Mouse (Mus musculus) CH12.LX (cell line): ENCODE measurements around the gene Kpna2. TPM values are rescaled to one million over a fixed set of nuclear protein-coding genes. Genes with fewer than 3 reads are reported as not detected.
A peak's percentile ranks its signal among the peaks of the same experiment; 100 is the strongest.

Experiments
- DNase-seq: peaks from one replicate; pipeline ENCODE4 v3.0.0-alpha.2; 2013; ENCODE audit errors: extremely low read depth
- H3K27ac ChIP-seq: 2 replicates; pipeline ENCODE4 v1.5.1; 2012; ENCODE audit warnings: low read depth, mild to moderate bottlenecking, control low read depth, moderate library complexity; ENCODE audit not compliant: insufficient read depth
- H3K27me3 ChIP-seq: replicated peaks from 2 replicates; pipeline ENCODE3; 2012; ENCODE audit warnings: inconsistent platforms
- H3K36me3 ChIP-seq, 2 experiments: replicated peaks in 1 of 2; 2 replicates each; pipeline versions ENCODE3 to v1.6.1; 2012; ENCODE audit warnings: inconsistent platforms in 1 of 2, low read length in 1 of 2, mild to moderate bottlenecking in 1 of 2, mixed read lengths in 1 of 2, moderate library complexity in 1 of 2; ENCODE audit not compliant: control insufficient read depth in 1 of 2, insufficient read depth in 1 of 2
- H3K4me1 ChIP-seq, 2 experiments: 2 replicates each; pipeline ENCODE4 v1.6.1; 2012; ENCODE audit warnings: inconsistent platforms in 1 of 2, moderate library complexity in 1 of 2; ENCODE audit not compliant: insufficient read depth in 2 of 2, control insufficient read depth in 1 of 2
- H3K4me2 ChIP-seq: 2 replicates; pipeline ENCODE4 v1.6.1; 2012; ENCODE audit warnings: low read depth, mild to moderate bottlenecking, control low read depth; ENCODE audit not compliant: poor library complexity, insufficient read depth, severe bottlenecking
- H3K4me3 ChIP-seq, 3 experiments: fragments of 150-350 bp in 1 of 3; sonication (generic) in 1 of 3; replicated peaks in 1 of 3; 2 replicates each; pipeline versions ENCODE3 to v1.5.1; 2011 to 2012; ENCODE audit warnings: low read depth in 2 of 3, low read length in 2 of 3, mild to moderate bottlenecking in 2 of 3, moderate library complexity in 2 of 3, control low read depth in 1 of 3, improper control_type of control experiment in 1 of 3, inconsistent platforms in 1 of 3, mixed read lengths in 1 of 3; ENCODE audit not compliant: poor library complexity in 1 of 3
- H3K79me2 ChIP-seq: replicated peaks from 2 replicates; pipeline ENCODE4 v1.6.1; 2012; ENCODE audit warnings: mild to moderate bottlenecking, moderate library complexity; ENCODE audit not compliant: control insufficient read depth, poor library complexity, insufficient read depth, severe bottlenecking; ENCODE audit errors: extremely low read depth
- H3K9ac ChIP-seq: 2 replicates; pipeline ENCODE4 v1.6.1; 2012; ENCODE audit warnings: low read depth, mild to moderate bottlenecking, control low read depth, moderate library complexity; ENCODE audit not compliant: insufficient read depth
- H3K9me3 ChIP-seq: replicated peaks from 2 replicates; pipeline ENCODE3; 2012; ENCODE audit warnings: low read length, inconsistent platforms, mixed read lengths
- CHD2 ChIP-seq: IDR thresholded peaks from 2 replicates; pipeline ENCODE4 v1.6.1; 2011; ENCODE audit warnings: low read length, improper control_type of control experiment
- CTCF ChIP-seq, 2 experiments: IDR thresholded peaks in 1 of 2; conservative IDR thresholded peaks in 1 of 2; 2 replicates each; pipeline ENCODE4 v1.5.1; 2011 to 2012; ENCODE audit warnings: low read depth in 2 of 2, low read length in 2 of 2, improper control_type of control experiment in 1 of 2, inconsistent platforms in 1 of 2, mild to moderate bottlenecking in 1 of 2, moderate library complexity in 1 of 2
- E2F4 ChIP-seq: IDR thresholded peaks from 2 replicates; pipeline ENCODE4 v1.6.1; 2011; ENCODE audit warnings: low read depth, low read length, improper control_type of control experiment; ENCODE audit not compliant: insufficient replicate concordance
- EP300 ChIP-seq: IDR thresholded peaks from 2 replicates; pipeline ENCODE4 v1.6.1; 2011; ENCODE audit warnings: low read length, improper control_type of control experiment
- HCFC1 ChIP-seq: IDR thresholded peaks from 2 replicates; pipeline ENCODE4 v1.6.1; 2012; ENCODE audit warnings: low read depth, mild to moderate bottlenecking, inconsistent platforms, low read length, improper control_type of control experiment
- IRF4 ChIP-seq: IDR thresholded peaks from 2 replicates; pipeline ENCODE4 v1.6.1; 2014; ENCODE audit warnings: low read depth, mild to moderate bottlenecking, inconsistent platforms, low read length, improper control_type of control experiment
- JUN ChIP-seq: IDR thresholded peaks from 2 replicates; pipeline ENCODE4 v1.6.1; 2011; ENCODE audit warnings: low read depth, mild to moderate bottlenecking, low read length, improper control_type of control experiment, moderate library complexity; ENCODE audit not compliant: insufficient read depth
- KAT2A ChIP-seq: IDR thresholded peaks from 2 replicates; pipeline ENCODE4 v1.6.1; 2012; ENCODE audit warnings: low read length, improper control_type of control experiment, inconsistent platforms; ENCODE audit not compliant: insufficient replicate concordance
- MAFK ChIP-seq: IDR thresholded peaks from 2 replicates; pipeline ENCODE4 v1.6.1; 2011; ENCODE audit warnings: low read length, improper control_type of control experiment; ENCODE audit not compliant: insufficient replicate concordance
- MAX ChIP-seq: IDR thresholded peaks from 2 replicates; pipeline ENCODE4 v1.6.1; 2011; ENCODE audit warnings: low read length, improper control_type of control experiment
- MXI1 ChIP-seq: IDR thresholded peaks from 2 replicates; pipeline ENCODE4 v1.6.1; 2011; ENCODE audit warnings: mild to moderate bottlenecking, low read depth, low read length, improper control_type of control experiment
- PAX5 ChIP-seq: IDR thresholded peaks from 2 replicates; pipeline ENCODE4 v1.6.1; 2012; ENCODE audit warnings: low read length, inconsistent platforms, mixed read lengths
- POLR2A ChIP-seq: IDR thresholded peaks from 2 replicates; pipeline ENCODE4 v1.6.1; 2011; ENCODE audit warnings: low read depth, mild to moderate bottlenecking, improper control_type of control experiment, low read length
- RAD21 ChIP-seq: IDR thresholded peaks from 2 replicates; pipeline ENCODE4 v1.6.1; 2011; ENCODE audit warnings: low read depth, mild to moderate bottlenecking, low read length, improper control_type of control experiment, moderate library complexity
- RCOR1 ChIP-seq: conservative IDR thresholded peaks from 2 replicates; pipeline ENCODE4 v1.6.1; 2012; ENCODE audit warnings: low read depth, mild to moderate bottlenecking, inconsistent platforms, low read length, improper control_type of control experiment
- SIN3A ChIP-seq: IDR thresholded peaks from 2 replicates; pipeline ENCODE4 v1.6.1; 2012; ENCODE audit warnings: low read length, improper control_type of control experiment, inconsistent platforms
- SMC3 ChIP-seq: IDR thresholded peaks from 2 replicates; pipeline ENCODE4 v1.6.1; 2011; ENCODE audit warnings: low read depth, low read length, improper control_type of control experiment
- TBP ChIP-seq: conservative IDR thresholded peaks from 2 replicates; pipeline ENCODE4 v1.6.1; 2011; ENCODE audit warnings: low read depth, low read length, improper control_type of control experiment
- ZKSCAN1 ChIP-seq: IDR thresholded peaks from 2 replicates; pipeline ENCODE4 v1.6.1; 2012; ENCODE audit warnings: low read depth, inconsistent platforms, low read length, improper control_type of control experiment, borderline replicate concordance
- ZMIZ1 ChIP-seq: IDR thresholded peaks from 2 replicates; pipeline ENCODE4 v1.6.1; 2012; ENCODE audit warnings: low read depth, mild to moderate bottlenecking, inconsistent platforms, low read length, improper control_type of control experiment
- dilution Hi-C: fragments of 300-500 bp; cut with MboI; formaldehyde crosslinking; loops from 2 replicates; pipeline ENCODE4 v1.14.3; 2020; ENCODE audit warnings: low sequenced_read_pairs; ENCODE audit not compliant: extremely low pct_unique_long_range_greater_than_20kb, extremely low pct_ligation_motif_present
- in situ Hi-C: fragments of 300-500 bp; cut with MboI; formaldehyde crosslinking; loops from 3 replicates; pipeline ENCODE4 v1.14.3; 2019; ENCODE audit warnings: low sequenced_read_pairs, low pct_ligation_motif_present, low pct_unique_long_range_greater_than_20kb, mixed read lengths
- polyA plus RNA-seq: library from polyadenylated mRNA; unstranded; fragments of >175 nt; gene quantifications from 2 replicates; pipeline ENCODE4 v1.2.1, GENCODE M21; 2012; ENCODE audit warnings: low read depth; ENCODE audit not compliant: insufficient read length
- total RNA-seq, 2 experiments: library from RNA; depleted of rRNA; stranded (reverse); fragments of 300-350 nt in 1 of 2; fragments of >200 nt in 1 of 2; gene quantifications; 2 replicates each; pipeline ENCODE4 v1.2.3; 2012 to 2014

Kpna2 gene
- total and polyA plus RNA-seq, 3 experiments: 327 to 759 (median 582) TPM

- H3K4me1 ChIP-seq: peaks cover 3 to 10% of the 10 kb centered on the region in 2 experiments; a peak in 3 of 4 replicates
- in situ Hi-C loops (no loop called here), dilution Hi-C loops (no loop called here)
- TF ChIP-seq POLR2A: no peak
- TF ChIP-seq CTCF (conservative IDR thresholded peaks at IDR 0.05 in 1 of 2, IDR thresholded peaks at IDR 0.05 in 1 of 2; ENCODE audit: low read depth in 2 of 2, low read length in 2 of 2): peak in 1 of 2 experiments; percentile 12; a peak in 1 of 4 replicates
- no peak for TF ChIP-seq ZKSCAN1
- no peak for TF ChIP-seq IRF4
- no peak for TF ChIP-seq MXI1
- no peak for TF ChIP-seq RAD21
- H3K9ac ChIP-seq: no peak overlapping the region
- no peak for DNase-seq
- no peaks in the 10 kb centered on the region for H3K79me2 ChIP-seq
- H3K4me3 ChIP-seq: no peak overlapping the region
- no peaks in the 10 kb centered on the region for H3K9me3 ChIP-seq
- no peak overlapping the region for H3K27ac ChIP-seq
- H3K27me3 ChIP-seq: no peaks in the 10 kb centered on the region
- H3K4me2 ChIP-seq: no peak overlapping the region
- peaks cover 50 to 66% of the 10 kb centered on the region in 2 experiments for H3K36me3 ChIP-seq
These were observed 47.7 kb upstream of the Kpna2 start for GRCm38 (mm10) chr11:107046766-107047620.

- no peaks in the 10 kb centered on the region for H3K27me3 ChIP-seq
- peaks cover 3 to 10% of the 10 kb centered on the region in 2 experiments; a peak in 3 of 4 replicates for H3K4me1 ChIP-seq
- no peak overlapping the region for H3K9ac ChIP-seq
- in situ Hi-C loops (no loop called here), dilution Hi-C loops (no loop called here)
- H3K4me2 ChIP-seq: no peak overlapping the region
- peaks cover 50 to 70% of the 10 kb centered on the region in 2 experiments for H3K36me3 ChIP-seq
- H3K79me2 ChIP-seq: no peaks in the 10 kb centered on the region
- no peak overlapping the region for H3K27ac ChIP-seq
- no peaks in the 10 kb centered on the region for H3K9me3 ChIP-seq
- TF ChIP-seq PAX5 (no peak), EP300 (no peak), MAX (no peak), POLR2A (no peak), E2F4 (no peak), CHD2 (no peak), ZMIZ1 (no peak), CTCF (conservative IDR thresholded peaks at IDR 0.05 in 1 of 2, IDR thresholded peaks at IDR 0.05 in 1 of 2; ENCODE audit: low read depth in 2 of 2, low read length in 2 of 2) (no peak), SIN3A (no peak), RCOR1 (no peak), KAT2A (no peak), HCFC1 (no peak), SMC3 (no peak), TBP (no peak), JUN (no peak), MAFK (no peak), IRF4 (no peak)
- DNase-seq: no peak
- H3K4me3 ChIP-seq: no peak overlapping the region
These were observed 46.2 kb upstream of the Kpna2 start for GRCm38 (mm10) chr11:107045546-107045945.
